Mouse (Mus musculus) thymus, postnatal 4 days (tissue): Measurements from ENCODE around the gene Gins2.

ENCODE experiments used
- DNase-seq: peaks from one replicate; pipeline ENCODE4 v3.0.0; 2021

Gins2 gene

GRCm38 (mm10) chr8:120599504-120599903 lies 10.4 kb upstream of the Gins2 start:
- peak; percentile 89 for DNase-seq

- DNase-seq, result peak; percentile 27
Measured at GRCm38 (mm10) chr8:120598579-120598978, 9.5 kb upstream of the Gins2 start.

GRCm38 (mm10) chr8:120595963-120596362 lies 6.9 kb upstream of the Gins2 start:
- DNase-seq, result peak; percentile 83

- DNase-seq, result peak; percentile 54
Measured at GRCm38 (mm10) chr8:120594571-120594970, 5.5 kb upstream of the Gins2 start.

GRCm38 (mm10) chr8:120591587-120592292 lies 2.6 kb upstream of the Gins2 start:
- no peak for DNase-seq

GRCm38 (mm10) chr8:120589921-120590320 lies 817 bp upstream of the Gins2 start:
- no peak for DNase-seq

- no peak for DNase-seq
Measured at GRCm38 (mm10) chr8:120585521-120585920, 3.6 kb downstream of the Gins2 start.

- no peak for DNase-seq
Measured at GRCm38 (mm10) chr8:120581811-120582210, 7.3 kb downstream of the Gins2 start.

- no peak for DNase-seq
Measured at GRCm38 (mm10) chr8:120581329-120581728, 7.8 kb downstream of the Gins2 start.

- DNase-seq, result peak; percentile 52
Measured at GRCm38 (mm10) chr8:120580336-120581000, 8.6 kb downstream of the Gins2 start.

- no peak for DNase-seq
Measured at GRCm38 (mm10) chr8:120577821-120578220, 11.3 kb downstream of the Gins2 start.

- DNase-seq, result no peak
Measured at GRCm38 (mm10) chr8:120575801-120576200, 13.3 kb downstream of the Gins2 start.

- no peak for DNase-seq
Measured at GRCm38 (mm10) chr8:120574941-120575340, 14.2 kb downstream of the Gins2 start.

GRCm38 (mm10) chr8:120573866-120574265 lies 15.2 kb downstream of the Gins2 start:
- DNase-seq, result no peak

GRCm38 (mm10) chr8:120572534-120572933 lies 16.6 kb downstream of the Gins2 start:
- DNase-seq, result peak; percentile 39

GRCm38 (mm10) chr8:120571561-120571960 lies 17.5 kb downstream of the Gins2 start:
- no peak for DNase-seq

- DNase-seq, result peak; percentile 87
Measured at GRCm38 (mm10) chr8:120569939-120570715, 19.0 kb downstream of the Gins2 start.

- DNase-seq, result no peak
Measured at GRCm38 (mm10) chr8:120569123-120569522, 20.0 kb downstream of the Gins2 start.

- no peak for DNase-seq
Measured at GRCm38 (mm10) chr8:120568164-120568798, 20.8 kb downstream of the Gins2 start.

- DNase-seq, result peak; percentile 31
Measured at GRCm38 (mm10) chr8:120567731-120568130, 21.4 kb downstream of the Gins2 start.

GRCm38 (mm10) chr8:120566681-120567080 lies 22.4 kb downstream of the Gins2 start:
- DNase-seq, result no peak

GRCm38 (mm10) chr8:120565151-120565711 lies 23.9 kb downstream of the Gins2 start:
- no peak for DNase-seq
